In genomic region chr4:42916617-42917401, GRCm38 (mm10) we compare ENCODE assay signal across 9 mouse cellular contexts. TPM values are rescaled to one million over a fixed set of nuclear protein-coding genes. Genes with fewer than 3 reads are reported as not detected.
DNase-seq lines count a peak whose midpoint lies in the region; ATAC-seq lines count a peak whose summit lies in the region.
"Had no signal": no experiment of that assay in that cellular context is flagged by ENCODE, and none has a peak within 500 bp of the region (broad histone marks: within the 10 kb centered on the region; RNA-seq: fewer than 3 reads in every experiment).

Phf24 (plus strand) TSS chr4:42916660.

- H3K4me3 ChIP-seq in embryonic facial prominence, embryonic 13.5 days = peak within 1 kb of the TSS; percentile 67
- H3K4me3 ChIP-seq in hindbrain, embryonic 13.5 days = peak within 1 kb of the TSS; percentile 67
- H3K4me3 ChIP-seq in midbrain, embryonic 11.5 days (ENCODE audit: low read depth, low read length) = peak within 1 kb of the TSS; percentile 62

- WGBS in embryonic facial prominence, embryonic 13.5 days = under 1% methylated on average over 58 of the region's 90 CpGs
- WGBS in hindbrain, embryonic 13.5 days = under 1% methylated on average over 67 of the region's 90 CpGs
- WGBS in midbrain, embryonic 11.5 days = under 1% methylated on average over 45 of the region's 90 CpGs

- intact Hi-C loops in left cerebral cortex, postnatal 25 days (cut with DNase I) = loop anchor here (2.0 kb wide), 1 partner anchor 30 kb away; no protein-coding TSS in a partner anchor

- H3K4me1 ChIP-seq in embryonic facial prominence, embryonic 13.5 days = peaks cover 3% of the 10 kb centered on the region; the same call in 1 of the 2 replicates
- H3K4me1 ChIP-seq in hindbrain, embryonic 13.5 days (replicated peaks) = peaks cover 24% of the 10 kb centered on the region
- peaks cover 3% of the 10 kb centered on the region; the same call in 1 of the 2 replicates for H3K4me1 ChIP-seq in midbrain, embryonic 11.5 days (ENCODE audit: control insufficient read depth, insufficient read depth, low read length)

- no peak within 1 kb of the TSS for H3K27ac ChIP-seq in embryonic facial prominence, embryonic 13.5 days
- peak within 1 kb of the TSS; percentile 50 for H3K27ac ChIP-seq in hindbrain, embryonic 13.5 days
- no peak within 1 kb of the TSS for H3K27ac ChIP-seq in midbrain, embryonic 11.5 days (ENCODE audit: low read depth, low read length)

- H3K36me3 ChIP-seq in embryonic facial prominence, embryonic 13.5 days = no peaks in the 10 kb centered on the region
- no peaks in the 10 kb centered on the region for H3K36me3 ChIP-seq in hindbrain, embryonic 13.5 days
- H3K36me3 ChIP-seq in midbrain, embryonic 11.5 days (ENCODE audit: control insufficient read depth, insufficient read depth, low read length) = no peaks in the 10 kb centered on the region

- peaks cover 75% of the 10 kb centered on the region for H3K27me3 ChIP-seq in embryonic facial prominence, embryonic 13.5 days
- peaks cover 44% of the 10 kb centered on the region for H3K27me3 ChIP-seq in hindbrain, embryonic 13.5 days
- peaks cover 21% of the 10 kb centered on the region for H3K27me3 ChIP-seq in midbrain, embryonic 11.5 days (ENCODE audit: control insufficient read depth, insufficient read depth, low read length)

- peak; percentile 47 for DNase-seq in adrenal gland, adult 2 months
- DNase-seq in adrenal gland, postnatal 4 days (ENCODE audit: low spot score in 2 of 2) = no peak
- DNase-seq in adrenal gland, postnatal 14 days = peak; percentile 47
- DNase-seq in left cerebral cortex, postnatal 25 days (ENCODE audit: low spot score in 2 of 2) = peak; percentile 70 to 71
- DNase-seq in midbrain, embryonic 11.5 days (ENCODE audit: low spot score, missing footprints) = peak; percentile 94
- DNase-seq in yolk sac, embryonic 10.5 days (ENCODE audit: low spot score) = peak; percentile 3

- H3K4me2 ChIP-seq in embryonic facial prominence, embryonic 13.5 days = peak within 1 kb of the TSS; percentile 87
- peak within 1 kb of the TSS; percentile 84 for H3K4me2 ChIP-seq in hindbrain, embryonic 13.5 days
- peak within 1 kb of the TSS; percentile 81 for H3K4me2 ChIP-seq in midbrain, embryonic 11.5 days

- no peaks in the 10 kb centered on the region for H3K9me3 ChIP-seq in embryonic facial prominence, embryonic 13.5 days
- no peaks in the 10 kb centered on the region for H3K9me3 ChIP-seq in hindbrain, embryonic 13.5 days
- H3K9me3 ChIP-seq in midbrain, embryonic 11.5 days (ENCODE audit: control insufficient read depth, low read length) = no peaks in the 10 kb centered on the region

- peak; percentile 72 for ATAC-seq in embryonic facial prominence, embryonic 13.5 days (ENCODE audit: insufficient number of reproducible peaks, insufficient read depth, low FRiP score, low TSS enrichment, low read depth)
- peak; percentile 84 for ATAC-seq in hindbrain, embryonic 13.5 days (ENCODE audit: low FRiP score)
- ATAC-seq in midbrain, embryonic 11.5 days (ENCODE audit: low FRiP score) = peak; percentile 87

- H3K9ac ChIP-seq in embryonic facial prominence, embryonic 13.5 days = peak within 1 kb of the TSS; percentile 80
- H3K9ac ChIP-seq in hindbrain, embryonic 13.5 days = peak within 1 kb of the TSS; percentile 92
- H3K9ac ChIP-seq in midbrain, embryonic 11.5 days (ENCODE audit: low read length) = peak within 1 kb of the TSS; percentile 76

RNA-seq across cellular contexts. Expression of gene Phf24, which starts in this region (rescaled TPM):
- 1 to 10 TPM in 1 of 2 experiments, under 1 TPM in 1; 0.92 to 2.6 TPM for total RNA-seq in adrenal gland, adult 2 months (2021)
- polyA plus RNA-seq in adrenal gland, adult 2 months (2012; rRNA removed) = 1.8 and 3.1 TPM in 2 replicates
- 1 to 10 TPM; 3.4 to 5.4 TPM for total RNA-seq in adrenal gland, postnatal 4 days (2021)
- 0.56 and 3.8 TPM in 2 replicates for total RNA-seq in adrenal gland, postnatal 14 days (2021)
- 1.4 and 2.3 TPM in 2 replicates for polyA plus RNA-seq in embryonic facial prominence, embryonic 13.5 days (2015; fragmentation: Nextera tagmentation; extraction: Ambion mirVana)
- 21.7 and 23.0 TPM in 2 replicates for polyA plus RNA-seq in hindbrain, embryonic 13.5 days (2015; fragmentation: Nextera tagmentation; extraction: Ambion mirVana)
- 100 to 1,000 TPM; 337 to 354 TPM for total RNA-seq in left cerebral cortex, postnatal 25 days (2021)
- 2.2 and 2.9 TPM in 2 replicates for polyA plus RNA-seq in midbrain, embryonic 11.5 days (2014; fragmentation: Nextera tagmentation; extraction: Ambion mirVana)
- total RNA-seq: hematopoietic stem cell, adult 5-6 weeks had no signal

Comparison
In these comparisons a context has a peak if more than half of its experiments do, and no peak if none do; other contexts are left out.
1. RNA of gene Phf24 (total RNA-seq): 337 to 354 TPM in left cerebral cortex, postnatal 25 days; 3.4 to 5.4 TPM in adrenal gland, postnatal 4 days, 0.92 to 2.6 TPM in adrenal gland, adult 2 months and 0.56 to 3.8 TPM in adrenal gland, postnatal 14 days; every median in the first group is over 10 times any median in the second.
2. DNase-seq: peak in adrenal gland, adult 2 months (single experiment), adrenal gland, postnatal 14 days (single experiment), left cerebral cortex, postnatal 25 days (2 of 2), midbrain, embryonic 11.5 days (single experiment) and yolk sac, embryonic 10.5 days (single experiment); none in adrenal gland, postnatal 4 days (0 of 2).
3. Peak in every context shown above with its lines, with median percentiles within 50 percentile points of each other: ATAC-seq, H3K4me2 ChIP-seq, H3K4me3 ChIP-seq and H3K9ac ChIP-seq.